Mouse (Mus musculus) CH12F3 (cell line): ENCODE results near the gene Chst1.

ENCODE experiments used
- in situ Hi-C: fragments of 300-500 bp; cut with MboI; formaldehyde crosslinking; loops from 2 replicates; pipeline ENCODE4 v1.14.3; 2020; ENCODE audit warnings: low sequenced_read_pairs

Chst1 gene

DNA sequence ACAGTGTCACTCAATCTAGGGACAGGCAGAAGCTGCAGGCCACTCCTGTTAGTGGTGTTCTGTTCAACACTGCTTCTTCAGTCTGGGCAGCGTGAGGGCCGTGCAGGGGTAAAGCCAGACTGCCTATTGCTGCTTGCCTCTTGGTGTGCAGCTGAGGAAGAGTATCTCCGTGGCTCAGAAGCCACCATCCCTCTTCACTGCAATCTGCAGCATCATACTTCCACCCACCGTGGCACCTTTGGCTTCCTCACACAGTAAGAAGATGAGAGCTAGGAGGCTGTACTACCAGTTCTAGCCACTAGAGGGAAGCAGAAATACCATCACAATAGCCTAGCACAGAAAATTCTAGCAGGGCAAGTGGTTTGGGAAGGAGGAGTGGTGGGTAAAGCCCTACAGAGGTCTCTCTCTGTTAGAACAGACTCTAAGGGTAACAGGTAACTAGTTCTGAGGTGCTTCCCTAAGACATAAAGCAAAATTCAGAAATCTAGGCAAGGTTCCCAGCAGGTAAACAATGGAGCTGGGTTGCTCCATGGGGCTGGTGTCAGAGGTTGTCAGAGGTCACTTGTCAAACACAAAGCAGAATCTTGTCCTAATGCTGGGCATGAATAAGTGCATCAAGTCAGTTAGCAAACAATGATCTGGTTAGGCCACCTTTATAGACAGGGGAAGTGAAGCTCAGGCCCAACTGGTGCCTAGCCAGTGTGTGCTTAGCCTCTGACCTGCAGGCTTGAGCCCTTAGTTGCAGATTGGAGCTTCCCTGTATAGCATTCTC lies 9.5 kb downstream of the Chst1 start:
- in situ Hi-C loops = no loop called here

GRCm38 (mm10) chr2:92609704-92610379 lies 10.3 kb downstream of the Chst1 start:
- in situ Hi-C loops = loop anchor here (10.0 kb wide), 1 partner anchor 205 kb away; no protein-coding TSS in a partner anchor

GRCm38 (mm10) chr2:92613645-92614044 lies 14.1 kb downstream of the Chst1 start:
- in situ Hi-C loops = loop anchor here (10.0 kb wide), 1 partner anchor 201 kb away; no protein-coding TSS in a partner anchor

GRCm38 (mm10) chr2:92614106-92614505 lies 14.6 kb downstream of the Chst1 start:
- in situ Hi-C loops = loop anchor here (10.0 kb wide), 1 partner anchor 201 kb away; no protein-coding TSS in a partner anchor

GRCm38 (mm10) chr2:92617077-92617756 lies 17.7 kb downstream of the Chst1 start:
- in situ Hi-C loops = loop anchor here (10.0 kb wide), 1 partner anchor 198 kb away; no protein-coding TSS in a partner anchor

- in situ Hi-C loops = loop anchor here (10.0 kb wide), 1 partner anchor 197 kb away; no protein-coding TSS in a partner anchor
These were observed 18.5 kb downstream of the Chst1 start for GRCm38 (mm10) chr2:92618016-92618415.

DNA sequence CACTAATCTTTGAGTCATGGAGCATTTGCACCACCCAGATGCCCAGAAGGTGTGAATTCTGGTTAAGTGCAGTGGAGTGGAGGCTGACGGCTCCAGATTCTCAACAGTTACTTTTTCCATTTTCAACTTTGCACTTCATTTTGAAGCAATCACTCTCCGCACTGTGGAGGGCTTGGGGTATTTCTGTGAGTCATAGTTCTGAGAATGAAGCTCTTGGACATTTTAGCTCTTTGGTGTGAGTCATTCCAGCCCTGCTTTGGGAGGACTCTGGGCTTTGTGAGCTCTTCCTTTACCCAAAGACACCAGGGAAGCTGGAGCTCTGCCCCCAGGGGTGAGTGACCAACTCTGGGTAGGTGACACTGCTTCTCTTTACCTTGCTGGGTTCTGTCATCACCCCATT lies 28.1 kb downstream of the Chst1 start:
- in situ Hi-C loops = no loop called here

DNA sequence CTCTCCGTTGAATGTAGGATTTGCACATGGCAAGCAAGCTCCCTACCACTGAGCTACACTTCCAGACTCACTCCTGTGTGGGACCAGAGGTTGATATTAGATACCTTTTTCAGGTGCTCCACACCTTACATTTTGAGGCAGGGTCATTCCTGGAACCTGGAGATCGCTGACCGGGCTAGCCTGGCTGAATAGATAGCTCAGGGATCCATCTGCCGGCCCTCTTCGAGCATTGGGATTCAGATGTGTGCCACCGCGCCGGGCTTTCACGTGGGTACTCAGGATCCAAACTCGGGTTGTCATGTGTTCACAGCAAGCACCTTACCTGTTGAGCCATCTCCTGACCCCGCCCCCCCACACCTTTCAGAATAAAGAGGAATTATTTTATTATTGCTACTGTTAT lies 31.3 kb downstream of the Chst1 start:
- in situ Hi-C loops = no loop called here

DNA sequence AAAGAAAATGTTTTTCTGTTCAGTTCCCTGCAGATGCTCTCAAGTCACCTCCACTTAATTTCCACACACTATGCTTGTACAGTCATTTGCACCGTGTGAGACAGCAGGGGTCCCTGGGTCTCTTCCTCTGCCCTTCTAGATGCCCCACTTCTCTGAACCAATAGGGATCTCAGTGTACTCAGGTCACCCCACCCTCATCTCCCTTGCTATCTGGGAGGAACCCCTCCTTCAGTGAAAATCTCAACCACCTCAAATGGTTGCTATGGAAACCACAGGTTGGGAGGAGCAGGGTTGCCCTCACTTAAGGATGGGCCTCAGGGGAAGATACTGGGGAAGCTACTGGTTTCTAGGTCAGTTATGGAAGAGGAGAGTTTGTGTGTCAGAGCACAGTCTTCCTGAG lies 32.5 kb downstream of the Chst1 start:
- in situ Hi-C loops = no loop called here

DNA sequence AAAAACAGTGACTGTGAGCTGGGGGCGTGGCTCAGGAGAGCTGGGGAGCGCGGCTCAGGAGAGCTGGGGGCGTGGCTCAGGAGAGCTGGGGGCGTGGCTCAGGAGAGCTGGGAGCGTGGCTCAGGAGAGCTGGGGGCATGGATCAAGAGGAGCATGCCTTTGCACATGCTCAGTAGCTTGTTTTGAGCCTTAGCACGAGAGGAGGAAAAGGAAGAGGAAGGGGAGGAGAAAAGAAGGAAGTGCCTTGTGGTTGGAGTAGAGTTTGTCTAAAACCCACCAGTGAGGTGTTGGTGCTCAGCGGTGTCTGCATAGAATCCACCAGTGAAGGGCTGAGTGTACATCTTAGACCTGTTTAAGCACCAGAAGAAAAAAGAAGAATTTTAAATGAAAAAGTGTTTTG lies 41.0 kb downstream of the Chst1 start:
- in situ Hi-C loops = no loop called here

- in situ Hi-C loops = no loop called here
These were observed 46.0 kb downstream of the Chst1 start for GRCm38 (mm10) chr2:92645282-92646037.

- in situ Hi-C loops = no loop called here
These were observed 49.8 kb downstream of the Chst1 start for GRCm38 (mm10) chr2:92649154-92649801.

- in situ Hi-C loops = no loop called here
These were observed 50.9 kb downstream of the Chst1 start for GRCm38 (mm10) chr2:92650428-92650827.

DNA sequence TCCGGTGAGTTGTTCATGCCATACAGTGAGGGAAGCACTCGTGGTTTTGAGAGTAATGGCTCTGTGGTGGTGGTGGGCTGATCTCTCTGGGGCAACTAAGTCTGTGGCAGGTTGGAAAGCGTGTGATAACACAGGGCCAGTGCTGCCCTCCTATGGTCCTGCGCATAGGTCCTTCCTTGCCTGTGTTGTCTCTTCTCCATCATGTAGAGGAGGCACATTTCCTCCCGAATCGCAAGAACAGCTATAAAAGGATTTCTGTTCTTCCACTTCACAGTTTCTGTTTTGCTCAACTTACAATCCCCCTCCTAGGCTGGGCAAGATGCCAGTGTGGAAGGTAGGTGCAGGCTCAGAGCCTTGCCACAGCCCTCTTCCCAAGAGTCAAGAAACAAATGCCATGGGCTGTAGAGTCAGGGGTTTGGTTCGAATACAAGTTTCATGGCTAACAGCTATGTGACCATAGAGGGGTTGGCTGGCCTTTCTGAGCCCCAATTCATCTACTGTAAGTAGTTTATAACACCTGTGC lies 51.8 kb downstream of the Chst1 start:
- in situ Hi-C loops = no loop called here

GRCm38 (mm10) chr2:92657189-92657588 lies 57.7 kb downstream of the Chst1 start:
- in situ Hi-C loops = no loop called here

DNA sequence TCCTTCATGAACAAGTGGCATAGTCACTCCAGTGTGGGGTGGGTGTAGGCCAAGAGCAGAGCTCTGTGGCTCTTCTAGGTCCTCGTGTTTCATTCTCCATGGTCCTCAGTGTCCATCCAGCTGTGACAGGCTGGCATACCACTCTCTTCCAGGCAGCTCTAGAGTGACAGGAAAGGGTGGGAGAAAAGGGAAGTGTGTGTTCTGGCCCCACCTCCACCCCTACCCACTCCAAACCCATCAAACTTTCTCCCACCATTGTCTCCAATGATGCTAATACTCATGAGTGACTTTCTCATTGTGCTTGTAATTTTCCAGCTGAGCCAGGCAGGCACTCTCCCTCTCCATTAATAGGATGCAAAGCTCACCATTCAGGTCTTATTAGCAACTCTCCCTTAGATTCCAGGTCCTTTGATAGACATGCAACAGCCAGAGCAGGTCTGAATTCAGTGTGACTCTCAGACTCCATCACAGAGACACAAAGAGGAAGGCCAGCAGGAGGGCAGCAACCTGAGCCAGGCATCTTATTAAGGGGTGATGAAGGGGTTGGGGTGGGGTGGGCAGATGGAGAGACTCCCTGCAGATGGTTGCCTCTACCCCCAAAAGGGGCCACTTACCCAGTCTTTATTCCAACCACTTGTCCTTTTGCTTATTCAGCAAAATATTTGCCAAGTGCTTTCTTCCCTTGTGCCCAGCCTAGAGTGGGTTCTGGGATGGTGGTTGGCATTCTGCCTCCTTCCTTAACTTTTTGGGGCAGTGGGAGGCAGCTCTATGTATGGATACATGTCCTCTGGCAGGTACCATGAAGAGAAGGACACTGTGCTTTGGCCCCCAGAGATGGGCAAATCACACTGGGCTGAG lies 59.0 kb downstream of the Chst1 start:
- in situ Hi-C loops = no loop called here

GRCm38 (mm10) chr2:92659491-92660035 lies 60.1 kb downstream of the Chst1 start:
- in situ Hi-C loops = no loop called here

DNA sequence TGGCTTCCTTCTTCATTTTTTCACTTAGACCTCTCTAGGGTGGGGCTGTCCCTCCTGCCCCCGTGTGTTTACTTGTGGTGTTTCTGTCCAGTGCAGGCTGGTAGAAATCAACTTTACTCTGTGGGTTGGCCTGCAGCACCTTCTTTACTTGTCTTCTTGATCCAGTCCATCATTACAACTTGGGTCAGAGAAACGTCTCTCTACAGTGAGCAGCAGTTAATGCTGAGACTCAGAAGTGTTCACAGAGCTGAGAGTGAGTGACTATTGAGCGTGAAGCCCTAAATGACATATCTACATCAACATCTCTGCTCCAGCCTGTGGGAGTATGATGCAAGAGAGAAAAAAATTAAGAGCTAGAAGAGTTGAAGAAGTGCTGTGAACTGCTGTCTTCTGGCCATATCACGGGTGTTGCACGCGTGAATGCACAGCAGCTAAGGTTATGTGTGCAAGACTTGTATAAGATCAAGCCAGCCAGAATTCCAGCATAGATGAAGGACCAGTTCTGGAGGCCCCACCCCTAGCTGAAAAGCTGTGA lies 63.1 kb downstream of the Chst1 start:
- in situ Hi-C loops = no loop called here
